Mouse (Mus musculus): Measurements from ENCODE around the gene Cd164.

The Cd164 gene

DNA sequence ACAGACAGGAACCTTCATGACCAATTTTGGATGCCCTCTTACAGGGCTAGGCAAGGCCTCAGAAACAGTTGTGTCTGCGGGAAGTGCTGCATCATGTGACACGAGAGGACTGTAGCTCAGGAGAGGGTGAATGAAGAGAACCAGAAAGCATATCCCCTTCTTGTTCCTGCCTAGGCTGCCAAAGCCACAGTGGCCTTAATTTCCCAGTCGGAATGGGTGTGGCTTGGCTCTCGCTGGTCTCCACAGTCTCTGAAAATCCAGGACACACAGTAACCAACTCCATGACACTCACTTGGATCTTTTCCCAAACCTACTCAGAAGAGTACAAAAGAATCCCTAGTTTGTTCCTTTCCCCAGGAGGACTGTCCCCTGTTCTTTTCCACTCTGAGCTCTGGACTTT is 18.3 kb upstream of the Cd164 start:
- DNase-seq (ENCODE audit: low read depth, low spot score), result no peak

DNA sequence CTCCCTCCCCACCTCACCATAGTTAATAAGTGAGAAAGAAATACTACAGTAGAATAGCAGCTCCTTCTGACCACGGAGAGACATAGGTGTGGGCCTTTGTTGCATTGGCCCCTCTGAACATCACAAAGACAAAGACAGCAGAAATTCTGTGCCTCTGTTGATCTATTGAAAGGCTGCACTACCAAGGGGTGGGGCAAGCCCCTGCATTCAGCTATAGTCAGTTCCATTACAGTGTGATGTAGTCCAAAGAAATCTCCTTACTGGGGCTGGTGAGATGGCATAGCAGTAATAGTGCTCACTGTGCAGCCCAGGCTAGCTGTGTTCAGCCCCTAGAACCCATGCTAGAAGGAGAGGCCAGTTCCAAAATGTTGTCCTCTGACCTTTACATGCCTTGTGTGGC is 14.2 kb upstream of the Cd164 start:
- no peak for DNase-seq (ENCODE audit: low read depth, low spot score)

DNA sequence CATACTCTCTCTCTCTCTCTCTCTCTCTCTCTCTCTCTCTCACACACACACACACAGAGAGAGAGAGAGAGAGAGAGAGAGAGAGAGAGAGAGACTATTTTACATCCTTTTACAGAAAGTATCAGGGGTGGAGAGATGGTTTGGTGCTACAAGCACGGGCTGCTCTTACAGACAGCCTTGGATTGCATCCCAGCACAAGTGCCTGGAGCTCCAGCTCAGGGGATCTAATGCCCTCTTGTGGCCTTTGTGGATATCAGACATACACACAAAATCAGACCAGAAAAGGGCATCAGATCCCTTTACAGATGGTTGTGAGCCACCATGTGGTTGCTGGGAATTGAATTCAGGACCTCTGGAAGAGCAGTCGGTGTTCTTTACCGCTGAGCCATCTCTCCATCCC is 13.8 kb upstream of the Cd164 start:
- DNase-seq (ENCODE audit: low read depth, low spot score), result peak; percentile 74

DNA sequence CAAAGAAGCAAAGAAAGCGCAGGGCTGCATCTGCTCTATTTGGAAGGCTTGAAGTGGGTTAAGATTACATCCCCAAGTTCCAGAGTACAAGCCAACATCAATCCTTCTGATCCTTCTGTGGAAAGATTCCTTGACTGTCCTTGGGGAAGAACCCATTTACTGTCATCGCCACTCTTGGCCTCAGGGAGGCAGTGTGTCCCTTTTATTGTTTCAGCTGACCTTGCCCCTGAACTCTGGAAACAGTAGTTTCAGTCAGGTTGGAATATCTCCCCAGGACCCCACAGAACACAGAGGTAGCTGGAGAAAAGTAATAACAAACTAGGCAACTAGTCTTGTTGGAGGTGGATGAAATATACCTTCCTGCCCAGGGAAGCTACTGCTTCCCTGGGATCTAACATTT is 10.1 kb upstream of the Cd164 start:
- DNase-seq (ENCODE audit: low read depth, low spot score), result no peak

DNA sequence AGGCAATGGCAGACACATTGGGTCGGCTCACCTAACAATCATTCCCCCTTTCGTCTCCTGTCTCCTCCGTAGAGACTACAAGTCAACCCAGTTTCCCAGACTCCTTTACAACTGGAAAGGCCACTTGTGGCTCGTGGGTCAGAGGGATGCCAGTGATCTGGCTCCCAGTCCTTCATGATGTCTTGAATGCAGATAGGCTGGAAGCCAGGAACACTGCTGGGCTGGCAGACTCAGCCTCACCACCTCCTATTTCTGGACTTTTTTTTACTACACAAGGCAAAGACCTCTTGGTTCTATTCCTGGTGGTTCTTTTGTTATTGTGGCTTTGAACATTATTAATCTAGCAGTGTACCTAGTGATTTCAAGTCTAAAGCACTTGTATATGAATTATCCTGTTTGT is 4.9 kb upstream of the Cd164 start:
- DNase-seq (ENCODE audit: low read depth, low spot score), result no peak

DNA sequence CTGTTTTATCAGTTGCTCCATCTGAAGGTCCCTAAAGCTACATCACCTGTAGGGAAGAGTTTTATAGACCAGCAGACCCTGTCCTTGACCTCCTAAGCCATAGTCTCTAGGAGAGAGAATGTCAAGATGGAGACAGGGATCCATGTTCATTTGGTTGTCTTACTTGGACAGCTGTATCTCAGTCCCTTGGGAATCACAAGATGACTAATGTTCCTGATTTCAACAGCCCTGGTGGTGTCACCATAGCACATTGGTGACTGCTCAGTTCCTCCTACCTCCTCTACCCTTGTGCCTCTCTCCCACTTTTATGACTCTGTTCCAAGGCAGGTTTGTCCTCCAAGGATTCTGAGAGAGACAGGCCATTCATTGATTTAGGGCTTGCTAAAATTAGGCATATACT is 4.3 kb upstream of the Cd164 start:
- DNase-seq (ENCODE audit: low read depth, low spot score), result no peak

DNA sequence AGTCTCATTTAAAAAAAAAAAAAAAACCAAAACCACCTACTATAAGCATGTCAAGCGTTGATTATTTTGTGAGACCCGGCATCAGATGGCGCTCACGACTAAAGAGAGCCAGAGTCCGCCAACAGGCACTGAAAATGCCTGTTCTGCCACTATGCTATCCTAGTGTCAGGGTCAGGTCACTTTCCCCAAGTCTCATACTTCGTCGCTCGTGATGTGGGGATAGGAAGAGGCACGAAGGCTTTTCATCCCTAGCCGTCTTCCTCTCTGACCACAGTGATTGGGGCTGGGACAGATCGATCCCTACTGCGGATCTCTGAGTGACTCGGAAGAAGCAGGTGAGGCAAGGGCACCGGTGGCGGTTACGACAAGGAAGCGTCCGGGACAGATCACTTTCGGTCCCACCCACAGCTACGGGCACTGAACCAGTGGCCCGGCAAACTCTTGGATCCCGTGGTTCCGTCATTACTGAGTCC is 670 bp upstream of the Cd164 start:
- DNase-seq (ENCODE audit: low read depth, low spot score), result peak; percentile 58

DNA sequence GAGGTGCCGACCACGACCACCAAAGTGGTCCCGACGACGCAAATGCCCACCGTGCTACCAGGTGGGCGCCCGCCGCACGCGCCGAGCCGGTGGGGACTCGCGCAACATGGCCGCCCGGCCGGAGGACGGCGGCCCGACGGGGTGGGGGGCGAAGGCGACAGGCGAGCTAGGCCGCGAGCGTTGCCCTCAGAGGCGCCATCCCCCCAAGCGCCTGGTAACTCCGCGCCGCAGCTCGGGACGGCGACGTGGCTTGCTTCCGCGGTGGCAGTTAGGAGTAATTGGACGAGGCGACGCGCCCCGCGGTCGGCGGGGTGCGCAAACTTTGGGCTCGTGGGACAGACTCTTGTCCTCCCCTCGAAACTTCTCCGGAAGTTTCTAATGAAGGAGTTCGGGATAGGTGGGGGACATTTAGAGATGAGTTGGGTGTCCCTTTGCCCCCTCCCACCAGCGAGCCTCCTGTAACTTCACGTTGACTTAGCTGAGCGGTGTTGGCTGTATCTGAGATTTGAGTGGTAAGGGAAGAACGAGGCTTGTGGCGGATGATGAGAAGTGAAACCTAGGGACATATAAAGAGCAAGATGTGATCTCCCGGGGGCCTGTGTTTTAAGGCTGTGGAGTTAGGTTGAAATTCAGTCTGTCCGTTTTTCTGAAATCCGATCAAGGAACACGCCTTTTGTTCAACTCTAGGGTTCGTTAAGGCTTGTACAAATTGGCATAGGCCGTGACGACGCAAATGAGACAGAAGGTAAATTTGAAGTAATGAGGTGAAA is 611 bp downstream of the Cd164 start:
- DNase-seq (ENCODE audit: low read depth, low spot score), result no peak

DNA sequence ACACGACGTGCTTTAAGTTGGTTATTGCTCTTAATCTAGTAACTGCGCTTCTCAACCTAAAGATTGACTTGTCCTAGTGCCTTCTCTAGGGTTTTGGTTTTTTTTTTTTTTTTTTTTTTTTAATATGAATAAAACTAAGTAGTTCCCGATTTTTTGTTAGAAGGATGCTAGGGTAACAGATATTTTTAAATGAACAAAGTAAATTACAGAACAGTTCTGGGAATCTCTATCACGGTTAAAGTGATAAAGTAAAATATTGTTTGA is 1.1 kb downstream of the Cd164 start:
- DNase-seq (ENCODE audit: low read depth, low spot score), result no peak

DNA sequence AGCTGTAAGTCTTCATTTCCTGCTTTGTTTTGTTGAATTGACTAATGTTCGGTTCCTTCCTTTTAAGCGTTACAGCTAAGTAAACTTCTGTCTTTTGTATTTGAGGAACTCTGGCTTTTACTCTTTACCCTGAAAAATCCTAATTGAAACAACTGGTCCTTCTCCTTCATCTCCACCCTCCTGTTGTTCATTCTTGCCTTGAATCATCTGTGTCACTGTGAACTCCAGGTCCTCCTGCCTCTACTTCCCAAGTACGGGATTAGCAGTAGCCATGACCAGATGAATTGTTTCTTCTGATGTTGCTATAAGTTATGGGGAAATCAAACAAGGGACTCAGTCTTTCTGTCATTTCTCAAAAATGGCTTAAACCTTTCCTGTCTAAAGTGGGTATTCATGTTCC is 4.2 kb downstream of the Cd164 start:
- DNase-seq (ENCODE audit: low read depth, low spot score), result no peak

DNA sequence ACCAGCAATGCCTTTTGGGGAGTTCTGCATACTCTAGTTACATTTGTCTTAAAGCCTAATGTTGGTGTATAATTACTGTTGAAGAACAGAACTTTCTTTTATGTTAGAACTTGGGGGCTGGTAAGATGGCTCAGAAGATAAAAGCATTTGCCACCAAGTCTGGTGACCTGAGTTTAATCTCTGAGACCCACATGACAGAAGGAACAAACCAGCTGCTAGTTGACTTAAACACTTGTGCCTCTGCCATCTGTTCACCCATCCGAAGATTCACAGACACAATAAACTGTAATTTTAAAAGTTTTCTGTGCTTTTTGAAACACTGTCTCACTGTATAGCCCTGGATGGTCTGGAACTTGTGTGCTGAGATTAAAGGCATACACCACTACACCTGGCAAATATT is 6.5 kb downstream of the Cd164 start:
- no peak for DNase-seq (ENCODE audit: low read depth, low spot score)

DNA sequence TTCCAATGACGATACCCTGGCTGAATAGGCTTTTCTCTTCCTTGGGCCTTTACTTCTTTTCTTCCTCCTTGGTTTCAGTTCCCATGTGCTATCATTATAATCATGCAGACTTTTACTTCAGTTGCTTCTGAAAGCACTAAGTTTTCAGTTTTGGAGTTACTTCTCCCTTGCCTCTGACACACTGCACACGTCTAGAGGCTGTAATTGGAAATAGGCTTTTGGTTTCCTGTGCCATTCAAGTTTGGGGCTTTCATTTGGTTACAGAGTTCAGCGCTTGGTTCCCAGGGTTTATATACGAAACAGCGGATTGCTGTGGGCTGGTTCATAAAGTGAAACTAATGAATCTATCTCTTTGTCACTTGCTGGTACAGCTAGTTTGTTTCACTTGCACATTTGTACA is 10.8 kb downstream of the Cd164 start:
- DNase-seq (ENCODE audit: low read depth, low spot score), result no peak

DNA sequence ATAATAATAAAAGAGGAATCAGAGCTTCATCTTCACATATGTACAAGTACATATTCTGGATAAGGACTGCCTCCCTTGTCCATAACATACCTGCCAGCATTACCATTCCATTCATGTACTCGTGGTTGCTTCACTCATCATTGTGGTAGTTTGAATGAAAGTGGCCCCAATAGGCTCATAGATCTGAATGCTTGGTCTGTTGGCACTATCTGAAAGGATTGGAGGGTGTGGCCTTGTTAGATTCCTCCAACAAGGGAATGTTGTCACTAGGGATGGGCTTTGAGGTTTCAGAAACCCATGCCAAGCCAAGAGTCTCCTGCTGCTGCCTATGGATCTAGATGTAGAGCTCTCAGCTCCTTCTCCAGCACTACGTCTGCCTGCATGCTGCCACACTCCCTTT is 16.8 kb downstream of the Cd164 start:
- DNase-seq (ENCODE audit: low read depth, low spot score), result no peak

DNA sequence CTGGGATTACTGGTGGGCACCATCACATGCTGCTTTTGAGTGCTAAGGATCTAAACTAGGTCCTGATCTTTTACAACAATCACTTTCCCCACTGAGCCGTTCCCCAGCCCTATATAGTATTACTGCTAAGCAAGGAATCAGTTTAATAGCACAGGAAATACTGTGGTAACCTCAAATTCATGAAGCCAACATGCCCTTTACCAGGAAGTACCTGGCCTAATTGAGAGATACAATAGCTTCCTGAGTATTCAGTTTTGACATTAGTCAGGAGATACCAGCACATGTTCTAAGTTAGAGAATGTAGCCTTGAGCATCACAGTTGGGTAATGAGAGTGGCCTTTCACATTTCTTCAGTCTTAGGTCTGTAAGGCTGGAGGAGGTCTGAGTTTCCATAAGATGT is 17.5 kb downstream of the Cd164 start:
- no peak for DNase-seq (ENCODE audit: low read depth, low spot score)

DNA sequence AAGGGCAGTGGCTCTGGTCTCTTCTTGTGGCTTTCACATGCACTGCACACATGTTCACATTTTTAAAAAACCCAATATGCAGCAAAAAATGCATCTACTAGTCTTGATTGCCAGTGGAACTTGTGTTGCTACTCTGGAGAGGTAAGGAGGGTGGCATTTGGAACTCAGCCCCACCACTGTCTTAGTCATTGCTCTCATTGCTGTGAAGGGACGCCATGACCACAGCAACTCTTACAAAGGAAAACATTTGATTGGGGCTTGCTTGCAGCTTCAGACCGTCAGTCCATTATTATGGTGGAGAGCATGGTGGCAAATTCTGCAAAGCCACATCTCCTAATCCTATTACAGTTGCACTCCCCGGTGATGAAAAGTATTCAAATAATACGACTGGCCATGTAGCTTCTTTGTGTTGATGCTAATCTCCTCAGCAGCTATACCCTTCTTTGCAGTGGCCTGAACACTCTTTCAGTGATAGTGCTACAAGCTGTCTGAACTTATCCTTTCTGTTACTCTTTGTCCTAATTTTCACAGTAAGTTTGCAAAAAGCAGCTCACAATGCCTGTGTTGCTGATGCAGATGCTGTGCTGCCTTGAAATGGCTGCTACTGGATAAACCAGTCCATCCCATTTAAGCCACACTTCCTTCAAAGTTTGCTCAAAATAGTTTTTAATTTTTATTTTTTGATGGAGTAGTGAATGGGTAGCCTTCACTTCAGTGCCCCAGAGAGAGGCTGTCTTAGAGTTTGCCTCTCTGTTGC is 18.2 kb downstream of the Cd164 start:
- DNase-seq (ENCODE audit: low read depth, low spot score), result no peak

DNA sequence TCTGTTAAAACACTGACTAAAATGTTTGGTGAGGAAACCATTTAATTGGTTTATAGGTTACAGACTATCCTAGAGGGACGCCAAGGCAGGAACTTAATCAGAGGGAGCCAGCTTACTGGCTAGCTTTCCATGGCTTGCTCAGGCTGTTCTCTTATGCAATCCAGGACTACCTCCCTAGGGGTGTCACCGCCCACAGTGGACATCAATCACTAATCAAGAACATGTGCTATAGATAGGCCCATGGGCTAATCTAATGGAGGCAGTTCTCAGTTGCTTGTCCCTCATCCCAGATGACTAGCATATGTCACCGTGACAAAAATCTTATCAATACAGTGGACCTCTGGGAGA is 18.7 kb downstream of the Cd164 start:
- no peak for DNase-seq (ENCODE audit: low read depth, low spot score)

DNA sequence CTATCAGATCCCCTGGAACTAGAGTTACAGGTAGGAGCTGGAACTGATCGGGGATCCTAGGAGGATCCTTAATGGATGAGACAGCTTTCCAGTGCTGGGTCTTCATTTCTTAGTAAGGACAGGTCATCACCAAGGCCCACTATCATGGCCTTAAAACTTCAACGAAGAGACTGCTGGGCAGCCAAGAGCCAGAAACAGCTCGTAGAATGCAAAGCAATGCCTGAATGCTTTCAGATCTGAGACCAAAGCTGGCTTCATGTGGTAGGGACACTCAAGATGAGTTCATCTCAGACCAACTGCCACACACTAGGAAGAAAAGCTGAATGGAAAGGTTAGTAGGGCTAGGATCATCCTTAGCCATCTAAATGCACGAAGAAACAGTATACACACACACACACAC is 19.8 kb downstream of the Cd164 start:
- no peak for DNase-seq (ENCODE audit: low read depth, low spot score)

DNA sequence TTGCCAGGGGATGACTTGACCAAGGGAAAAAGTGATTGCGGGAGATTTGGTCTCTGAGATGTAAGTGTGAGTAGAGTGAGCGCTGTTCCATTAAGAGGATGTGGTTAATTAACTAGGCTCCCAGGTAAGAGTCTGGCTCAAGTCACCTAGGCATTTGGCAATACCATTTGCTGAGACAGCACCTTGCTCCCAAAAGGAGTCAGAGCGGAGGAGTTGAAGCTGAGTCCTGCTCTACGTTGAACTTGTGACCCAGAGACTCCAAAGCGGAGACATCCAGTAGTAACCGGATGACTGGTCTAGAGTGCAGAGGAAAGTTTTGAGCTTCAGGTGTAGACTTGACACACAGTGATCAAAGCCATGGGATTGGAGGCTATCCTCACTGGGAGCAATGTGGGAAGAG is 22.8 kb downstream of the Cd164 start:
- no peak for DNase-seq (ENCODE audit: low read depth, low spot score)

DNA sequence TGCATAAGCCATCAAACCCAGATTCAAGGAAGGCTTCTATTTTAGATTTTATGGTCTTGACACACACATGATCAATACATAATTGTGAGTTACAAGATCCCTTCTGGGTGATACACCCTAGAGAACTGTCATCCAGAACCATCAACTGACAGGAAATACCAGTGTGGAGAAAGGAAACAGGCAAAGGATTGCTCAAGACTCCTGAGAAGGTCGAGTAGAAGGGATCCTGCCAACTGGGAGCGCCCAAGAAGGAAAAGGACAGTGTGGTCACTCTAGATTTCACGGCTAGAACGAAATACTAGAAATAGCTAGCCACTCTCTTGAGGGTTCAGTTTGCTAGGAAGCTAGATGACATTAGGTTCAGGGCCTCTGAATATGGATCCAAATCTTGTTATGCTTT is 24.2 kb downstream of the Cd164 start:
- no peak for DNase-seq (ENCODE audit: low read depth, low spot score)

DNA sequence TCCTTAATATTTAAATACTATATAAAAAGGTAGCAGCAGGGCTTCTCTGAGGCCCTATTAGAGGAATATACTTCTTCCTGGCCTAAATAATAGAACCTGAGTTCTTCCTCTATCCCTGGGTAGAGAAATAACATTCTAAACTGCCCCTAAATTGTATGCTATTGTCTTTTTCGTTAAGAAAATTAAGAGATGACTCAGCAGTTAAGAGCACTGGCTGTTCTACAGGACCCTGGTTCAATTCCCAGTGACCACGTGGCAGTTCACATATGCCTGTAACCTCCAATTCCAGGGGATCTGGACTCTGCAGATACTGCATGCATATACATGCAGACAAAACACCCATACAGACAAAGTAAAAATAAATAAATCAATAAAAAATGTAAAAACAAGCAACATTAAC is 24.6 kb downstream of the Cd164 start:
- DNase-seq (ENCODE audit: low read depth, low spot score), result no peak

DNA sequence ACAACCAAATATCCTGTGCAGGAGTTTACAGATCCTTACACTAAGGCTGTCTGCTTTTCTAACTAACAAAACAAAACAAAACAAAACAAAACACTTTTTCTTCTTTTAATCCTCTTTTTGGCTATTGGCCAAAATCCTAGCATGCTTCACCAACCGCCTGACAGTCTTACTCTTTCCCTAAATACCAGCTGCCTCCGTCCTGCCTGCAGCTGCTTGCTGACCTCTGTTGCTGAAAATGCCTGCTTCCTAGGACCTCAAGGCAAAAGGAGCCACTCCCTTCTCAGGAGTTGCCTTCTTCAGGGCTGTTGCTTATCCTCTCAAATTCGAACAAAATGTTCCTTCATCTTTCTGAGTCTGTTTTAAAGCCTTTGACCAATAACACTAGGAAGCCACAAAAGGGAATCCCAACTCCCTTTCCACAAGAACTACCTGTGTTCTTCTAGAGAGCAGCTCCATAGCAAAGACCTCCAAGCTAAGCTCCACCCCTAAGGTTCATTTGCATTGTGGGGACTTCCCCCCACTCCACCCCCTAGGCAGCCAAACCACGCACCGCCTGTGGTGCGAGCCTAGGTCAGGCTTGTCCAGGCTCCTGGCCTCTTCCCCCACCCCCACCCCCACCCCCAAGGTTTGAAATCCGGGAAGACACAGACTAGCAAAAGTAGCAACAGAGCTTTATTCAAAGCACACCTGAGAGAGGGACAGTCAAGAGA is 25.4 kb downstream of the Cd164 start:
- DNase-seq (ENCODE audit: low read depth, low spot score), result no peak

DNA sequence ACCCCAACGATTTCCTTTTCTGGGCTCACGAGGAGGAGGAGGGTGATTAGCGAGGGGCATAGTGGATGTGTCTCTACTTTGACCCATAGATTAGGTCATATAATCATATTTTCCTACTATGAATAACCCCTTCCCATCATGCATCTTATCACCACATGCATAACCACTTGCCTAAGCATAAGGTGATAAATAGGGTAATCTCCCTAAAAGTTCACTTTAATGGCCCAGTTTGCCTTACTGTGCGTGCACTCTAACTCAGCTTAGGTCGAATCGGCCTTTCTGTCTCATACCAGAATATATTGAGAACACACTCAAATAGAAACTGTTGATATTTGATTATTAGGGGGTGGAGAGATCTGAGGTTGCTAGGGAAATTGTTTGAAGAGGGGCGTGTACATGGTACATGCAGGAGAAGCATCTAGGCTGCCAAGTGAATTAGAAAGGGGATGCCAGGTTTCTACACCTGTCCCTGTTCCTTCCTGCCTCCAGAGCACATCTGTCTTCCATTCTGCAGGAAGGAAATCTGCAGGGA is 26.1 kb downstream of the Cd164 start:
- no peak for DNase-seq (ENCODE audit: low read depth, low spot score)
